Mouse (Mus musculus): ENCODE data around the gene Slc25a11. TPM values are rescaled to one million over a fixed set of nuclear protein-coding genes. Genes with fewer than 3 reads are reported as not detected.

Slc25a11 gene
- polyA plus RNA-seq, 2 experiments: 39.0 to 60.8 TPM

GRCm38 (mm10) chr11:70652884-70653344 lies 5.6 kb upstream of the Slc25a11 start:
- ATAC-seq (ENCODE audit: insufficient read depth) (no peak), DNase-seq (ENCODE audit: low read depth in 3 of 3, low spot score in 3 of 3) (no peak)
- Histone ChIP-seq H3K27ac (peak overlapping the region; percentile 91), H3K27me3 (ENCODE audit: control insufficient read depth, insufficient read depth, low read length) (no peaks in the 10 kb centered on the region; the same call in 1 of the 2 replicates), H3K4me3 (ENCODE audit: insufficient read depth in 1 of 2, low read depth in 2 of 2, low read length in 2 of 2) (peak overlapping the region; percentile 85 to 97), H3K4me2 (ENCODE audit: low read depth) (peak overlapping the region; percentile 85), H3K4me1 (replicated peaks; ENCODE audit: control insufficient read depth in 2 of 2, insufficient read depth in 2 of 2, low read length in 1 of 2) (peaks cover 54 to 58% of the 10 kb centered on the region in 2 experiments), H3K9me3 (ENCODE audit: control insufficient read depth, low read length) (no peaks in the 10 kb centered on the region), H3K9ac (replicated peaks) (peak overlapping the region; percentile 99), H3K36me3 (replicated peaks; ENCODE audit: control insufficient read depth, insufficient read depth, low read depth) (peaks cover 43% of the 10 kb centered on the region)
- no peak for TF ChIP-seq EP300 (IDR thresholded peaks at IDR 0.05; ENCODE audit: low read depth)
- WGBS (ENCODE audit: insufficient replicate concordance): 24% methylated on average over 6 of the region's 6 CpGs

- Histone ChIP-seq H3K27ac (peak overlapping the region; percentile 91), H3K9me3 (ENCODE audit: control insufficient read depth, low read length) (no peaks in the 10 kb centered on the region), H3K4me1 (replicated peaks; ENCODE audit: control insufficient read depth in 2 of 2, insufficient read depth in 2 of 2, low read length in 1 of 2) (peaks cover 52% of the 10 kb centered on the region in 2 experiments), H3K9ac (replicated peaks) (peak overlapping the region; percentile 99), H3K4me2 (ENCODE audit: low read depth) (peak overlapping the region; percentile 85), H3K4me3 (ENCODE audit: insufficient read depth in 1 of 2, low read depth in 2 of 2, low read length in 2 of 2) (peak overlapping the region; percentile 85 to 97), H3K27me3 (ENCODE audit: control insufficient read depth, insufficient read depth, low read length) (no peaks in the 10 kb centered on the region; the same call in 1 of the 2 replicates), H3K36me3 (replicated peaks; ENCODE audit: control insufficient read depth, insufficient read depth, low read depth) (peaks cover 43% of the 10 kb centered on the region)
- DNase-seq (ENCODE audit: low read depth in 3 of 3, low spot score in 3 of 3): no peak
- no peak for ATAC-seq (ENCODE audit: insufficient read depth)
- WGBS (ENCODE audit: insufficient replicate concordance): 34% methylated on average over 12 of the region's 12 CpGs
- TF ChIP-seq EP300 (IDR thresholded peaks at IDR 0.05; ENCODE audit: low read depth): no peak
- TF ChIP-seq CTCF (IDR thresholded peaks at IDR 0.05; ENCODE audit: low read depth): no peak
Observed at GRCm38 (mm10) chr11:70652029-70652883, 5.0 kb upstream of the Slc25a11 start.

GRCm38 (mm10) chr11:70651391-70651790 lies 4.1 kb upstream of the Slc25a11 start:
- Histone ChIP-seq H3K27me3 (ENCODE audit: control insufficient read depth, insufficient read depth, low read length) (no peaks in the 10 kb centered on the region; the same call in 1 of the 2 replicates), H3K9ac (replicated peaks) (peak overlapping the region; percentile 51), H3K9me3 (ENCODE audit: control insufficient read depth, low read length) (no peaks in the 10 kb centered on the region), H3K4me3 (ENCODE audit: insufficient read depth in 1 of 2, low read depth in 2 of 2, low read length in 2 of 2) (peak overlapping the region in 1 of 2 experiments; percentile 97; a peak in 2 of 4 replicates), H3K27ac (peak overlapping the region; percentile 91), H3K36me3 (replicated peaks; ENCODE audit: control insufficient read depth, insufficient read depth, low read depth) (peaks cover 43% of the 10 kb centered on the region), H3K4me2 (ENCODE audit: low read depth) (peak overlapping the region; percentile 85), H3K4me1 (replicated peaks; ENCODE audit: control insufficient read depth in 2 of 2, insufficient read depth in 2 of 2, low read length in 1 of 2) (peaks cover 45 to 47% of the 10 kb centered on the region in 2 experiments)
- WGBS (ENCODE audit: insufficient replicate concordance): 35% methylated on average over 2 of the region's 2 CpGs
- ATAC-seq (ENCODE audit: insufficient read depth): no peak
- no peak for DNase-seq (ENCODE audit: low read depth in 3 of 3, low spot score in 3 of 3)
- TF ChIP-seq CTCF (IDR thresholded peaks at IDR 0.05; ENCODE audit: low read depth) (no peak), EP300 (IDR thresholded peaks at IDR 0.05; ENCODE audit: low read depth) (no peak)

GRCm38 (mm10) chr11:70650322-70651175 lies 3.3 kb upstream of the Slc25a11 start:
- ATAC-seq (ENCODE audit: insufficient read depth) (no peak), DNase-seq (ENCODE audit: low read depth in 3 of 3, low spot score in 3 of 3) (no peak)
- TF ChIP-seq EP300 (IDR thresholded peaks at IDR 0.05; ENCODE audit: low read depth): 0 out of 2 replicates have a peak, but pooled peaks have one; percentile 6
- no peak for TF ChIP-seq CTCF (IDR thresholded peaks at IDR 0.05; ENCODE audit: low read depth)
- H3K9ac ChIP-seq (replicated peaks): peak overlapping the region; percentile 32; the same call in 1 of the 2 replicates
- H3K9me3 ChIP-seq (ENCODE audit: control insufficient read depth, low read length): no peaks in the 10 kb centered on the region
- H3K27ac ChIP-seq: peak overlapping the region; percentile 91
- peaks cover 43% of the 10 kb centered on the region for H3K36me3 ChIP-seq (replicated peaks; ENCODE audit: control insufficient read depth, insufficient read depth, low read depth)
- peak overlapping the region; percentile 85 for H3K4me2 ChIP-seq (ENCODE audit: low read depth)
- peaks cover 46 to 52% of the 10 kb centered on the region in 2 experiments for H3K4me1 ChIP-seq (replicated peaks; ENCODE audit: control insufficient read depth in 2 of 2, insufficient read depth in 2 of 2, low read length in 1 of 2)
- peak overlapping the region in 1 of 2 experiments; percentile 19; a peak in 3 of 4 replicates for H3K4me3 ChIP-seq (ENCODE audit: insufficient read depth in 1 of 2, low read depth in 2 of 2, low read length in 2 of 2)
- WGBS (ENCODE audit: insufficient replicate concordance): 40% methylated on average over 12 of the region's 12 CpGs
- no peaks in the 10 kb centered on the region for H3K27me3 ChIP-seq (ENCODE audit: control insufficient read depth, insufficient read depth, low read length)

All from liver, embryonic 14.5 days (tissue).